Mouse (Mus musculus) heart, adult 2 months (tissue): ENCODE results near the gene Lair1. TPM values are rescaled to one million over a fixed set of nuclear protein-coding genes. Genes with fewer than 3 reads are reported as not detected.

Source experiments
- DNase-seq, 2 experiments: peaks; one replicate each; pipeline ENCODE4 v3.0.0; 2021
- H3K27ac ChIP-seq: fragments of 200-600 bp; 2 replicates; pipeline ENCODE4 v1.8.1; 2022
- H3K27me3 ChIP-seq: fragments of 200-500 bp; 2 replicates; pipeline ENCODE4 v1.6.1; 2012; ENCODE audit warnings: mild to moderate bottlenecking, low read length, inconsistent platforms, mixed read lengths; ENCODE audit not compliant: control insufficient read depth, insufficient read depth
- H3K36me3 ChIP-seq: fragments of 200-500 bp; 2 replicates; pipeline ENCODE4 v1.6.1; 2012; ENCODE audit warnings: low read length, inconsistent platforms; ENCODE audit not compliant: control insufficient read depth, insufficient read depth
- H3K4me1 ChIP-seq: fragments of 200-500 bp; 2 replicates; pipeline ENCODE4 v1.6.1; 2011; ENCODE audit warnings: low read length; ENCODE audit not compliant: control insufficient read depth, insufficient read depth
- H3K4me3 ChIP-seq: fragments of 200-600 bp; 2 replicates; pipeline ENCODE4 v1.8.1; 2022
- H3K79me2 ChIP-seq: fragments of 200-500 bp; replicated peaks from 2 replicates; pipeline ENCODE4 v1.6.1; 2012; ENCODE audit warnings: mild to moderate bottlenecking, inconsistent platforms, low read length, moderate library complexity, mixed read lengths; ENCODE audit not compliant: control insufficient read depth, insufficient read depth
- H3K9ac ChIP-seq: fragments of 200-500 bp; 2 replicates; pipeline ENCODE4 v1.6.1; 2012; ENCODE audit warnings: low read depth, mild to moderate bottlenecking, control low read depth, inconsistent platforms, low read length, mixed read lengths
- CTCF ChIP-seq: fragments of 200-600 bp; IDR thresholded peaks from 2 replicates; pipeline ENCODE4 v1.8.1; 2022; ENCODE audit warnings: antibody characterized with exemption, mild to moderate bottlenecking, moderate library complexity
- EP300 ChIP-seq: fragments of 200-500 bp; IDR thresholded peaks from 2 replicates; pipeline ENCODE4 v1.6.1; 2011; ENCODE audit warnings: low read depth, low read length, control low read depth; ENCODE audit not compliant: insufficient read depth
- POLR2A ChIP-seq: fragments of 200-500 bp; IDR thresholded peaks from 2 replicates; pipeline ENCODE4 v1.6.1; 2011; ENCODE audit warnings: mild to moderate bottlenecking, low read depth, low read length, control low read depth; ENCODE audit not compliant: insufficient read depth
- WGBS: fragments of 180-500 bp; shearing (Covaris S2); methylation state at CpG from one replicate; pipeline ENCODE4 v1.1.7; 2018; 5-methylcytosine and 5-hydroxymethylcytosine counted together
- intact Hi-C: fragments of 180-260 bp; cut with DNase I; formaldehyde crosslinking; loops from one replicate; pipeline ENCODE4 v1.15.1; 2025
- long read RNA-seq: library from polyadenylated mRNA; stranded (forward); transcript quantifications from one replicate; pipeline ENCODE4 v2.0.0, GENCODE M21; 2021
- polyA plus RNA-seq: library from polyadenylated mRNA; depleted of rRNA; stranded (reverse); fragments of >200 nt; gene quantifications from 2 replicates; pipeline ENCODE4 v1.2.3, GENCODE M21; 2012; rRNA removed
- total RNA-seq, 2 experiments: library from RNA; stranded (reverse); gene quantifications; 2 replicates each; pipeline ENCODE4 v1.2.3; 2021

Gene Lair1
- total RNA-seq (1 to 10 TPM; 1.0 to 1.7 TPM), polyA plus RNA-seq (2.1 and 3.3 TPM in 2 replicates)
- long read RNA-seq, result 0 reads

GRCm38 (mm10) chr7:4063013-4063412 lies at the start of gene Lair1:
Gene Lair1, minus strand, starts transcription at chr7:4063204.
- Histone ChIP-seq H3K9ac (no peak within 1 kb of the TSS), H3K4me1 (no peaks in the 10 kb centered on the region), H3K79me2 (no peaks in the 10 kb centered on the region), H3K27me3 (no peaks in the 10 kb centered on the region), H3K4me3 (no peak within 1 kb of the TSS), H3K27ac (no peak within 1 kb of the TSS), H3K36me3 (no peaks in the 10 kb centered on the region)
- TF ChIP-seq CTCF (no peak), POLR2A (no peak), EP300 (no peak)
- intact Hi-C loops, result no loop called here
- peak in 1 of 2 experiments; percentile 14 for DNase-seq
- WGBS, result 66% methylated on average over 2 of the region's 2 CpGs

GRCm38 (mm10) chr7:4111766-4112165 lies 48.8 kb upstream of the Lair1 start:
- WGBS, result 47% methylated on average over 3 of the region's 3 CpGs
- Histone ChIP-seq H3K4me1 (no peaks in the 10 kb centered on the region), H3K9ac (no peak overlapping the region), H3K79me2 (no peaks in the 10 kb centered on the region), H3K36me3 (no peaks in the 10 kb centered on the region), H3K27me3 (no peaks in the 10 kb centered on the region), H3K4me3 (no peak overlapping the region), H3K27ac (no peak overlapping the region)
- TF ChIP-seq EP300 (no peak), CTCF (no peak), POLR2A (no peak)
- intact Hi-C loops, result no loop called here
- no peak for DNase-seq

GRCm38 (mm10) chr7:4103411-4103810 lies 40.4 kb upstream of the Lair1 start:
- Histone ChIP-seq H3K79me2 (no peaks in the 10 kb centered on the region), H3K36me3 (no peaks in the 10 kb centered on the region), H3K4me3 (no peak overlapping the region), H3K9ac (no peak overlapping the region), H3K4me1 (no peaks in the 10 kb centered on the region), H3K27ac (no peak overlapping the region), H3K27me3 (no peaks in the 10 kb centered on the region)
- no peak for DNase-seq
- no peak for TF ChIP-seq POLR2A
- peak; percentile 74 for TF ChIP-seq CTCF
- TF ChIP-seq EP300, result no peak
- intact Hi-C loops, result loop anchor here (2.0 kb wide), 2 partner anchors 323 to 367 kb away; no protein-coding TSS in a partner anchor
- WGBS, result 16% methylated on average over 4 of the region's 4 CpGs

DNA sequence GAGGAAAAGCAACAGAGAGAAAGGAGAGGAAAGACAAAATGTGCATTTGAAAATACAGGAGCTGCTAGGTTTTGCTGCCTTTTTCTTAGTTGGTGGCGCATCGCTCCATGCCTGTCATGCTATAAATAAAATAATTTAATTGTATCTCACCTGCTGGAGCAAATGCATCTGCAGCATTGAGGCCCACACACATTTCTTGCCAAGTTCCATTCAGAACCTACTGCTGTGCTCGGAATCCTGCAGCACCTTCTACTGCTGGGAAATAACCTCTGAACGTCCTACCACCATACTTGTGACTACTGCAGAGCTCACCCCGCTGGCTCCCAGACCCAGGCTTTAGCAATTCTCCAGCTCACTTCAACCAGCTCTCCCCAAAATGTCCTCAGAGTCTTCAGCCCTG lies 38.1 kb upstream of the Lair1 start:
- WGBS, result 80% methylated on average over 5 of the region's 5 CpGs
- Histone ChIP-seq H3K4me1 (no peaks in the 10 kb centered on the region), H3K36me3 (no peaks in the 10 kb centered on the region), H3K4me3 (no peak overlapping the region), H3K79me2 (no peaks in the 10 kb centered on the region), H3K27me3 (no peaks in the 10 kb centered on the region), H3K27ac (no peak overlapping the region), H3K9ac (no peak overlapping the region)
- no peak for TF ChIP-seq POLR2A
- no peak for TF ChIP-seq EP300
- TF ChIP-seq CTCF, result no peak
- no peak for DNase-seq
- intact Hi-C loops, result no loop called here

DNA sequence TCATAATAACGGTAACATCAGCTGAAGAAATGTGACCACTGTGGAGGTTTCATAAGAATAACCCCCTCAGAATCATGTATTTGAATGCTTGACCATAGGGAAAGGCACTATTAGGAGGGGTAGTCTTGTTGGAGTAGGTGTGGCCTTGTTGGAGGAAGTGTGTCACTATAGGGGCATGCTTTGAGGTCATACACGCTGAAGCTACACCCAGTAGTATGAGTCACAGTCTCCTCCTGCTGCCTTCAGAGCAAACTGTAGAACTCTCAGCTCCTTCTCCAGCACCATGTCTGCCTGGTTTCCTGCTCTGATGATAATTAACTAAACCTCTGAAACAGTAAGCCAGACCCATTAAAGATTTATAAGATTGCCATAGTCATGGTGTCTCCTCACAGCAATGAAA lies 35.8 kb upstream of the Lair1 start:
- no peak for TF ChIP-seq CTCF
- no peak for TF ChIP-seq POLR2A
- no peak for TF ChIP-seq EP300
- no peak for DNase-seq
- Histone ChIP-seq H3K27ac (no peak overlapping the region), H3K79me2 (no peaks in the 10 kb centered on the region), H3K9ac (no peak overlapping the region), H3K4me1 (no peaks in the 10 kb centered on the region), H3K36me3 (no peaks in the 10 kb centered on the region), H3K27me3 (no peaks in the 10 kb centered on the region), H3K4me3 (no peak overlapping the region)
- WGBS, result 34% methylated on average over 2 of the region's 2 CpGs
- intact Hi-C loops, result no loop called here

GRCm38 (mm10) chr7:4098301-4098700 lies 35.3 kb upstream of the Lair1 start:
- WGBS, result 75% methylated on average over 2 of the region's 2 CpGs
- no peaks in the 10 kb centered on the region for H3K79me2 ChIP-seq
- H3K36me3 ChIP-seq, result no peaks in the 10 kb centered on the region
- H3K9ac ChIP-seq, result no peak overlapping the region
- intact Hi-C loops, result no loop called here
- H3K4me1 ChIP-seq, result no peaks in the 10 kb centered on the region
- no peak overlapping the region for H3K4me3 ChIP-seq
- no peak for TF ChIP-seq POLR2A
- no peak for TF ChIP-seq CTCF
- TF ChIP-seq EP300, result no peak
- H3K27ac ChIP-seq, result no peak overlapping the region
- no peak for DNase-seq
- no peaks in the 10 kb centered on the region for H3K27me3 ChIP-seq
